Comparison of ENCODE assay signal across 8 mouse cellular contexts in genomic region chr11:117038282-117039106, GRCm38 (mm10).
A peak's percentile ranks its signal among the peaks of the same experiment; 100 is the strongest.
DNase-seq lines count a peak whose midpoint lies in the region; ATAC-seq and TF ChIP-seq lines count a peak whose summit lies in the region.
"Had no signal": no experiment of that assay in that cellular context is flagged by ENCODE, and none has a peak within 500 bp of the region (broad histone marks: within the 10 kb centered on the region; RNA-seq: fewer than 3 reads in every experiment).

No protein-coding gene starts in this region.

- WGBS in midbrain, embryonic 10.5 days, result 40% methylated on average over 20 of the region's 20 CpGs
- WGBS in midbrain, embryonic 13.5 days, result 36% methylated on average over 20 of the region's 20 CpGs
- whole genome bisulfite sequencing in embryonic facial prominence, embryonic 12.5 days, result 33% methylated on average over 18 of the region's 20 CpGs
- 44% methylated on average over 20 of the region's 20 CpGs for WGBS in liver, embryonic 12.5 days (ENCODE audit: insufficient replicate concordance)
- WGBS in stomach, postnatal 0 days, result 40% methylated on average over 20 of the region's 20 CpGs

- no peaks in the 10 kb centered on the region for H3K9me3 ChIP-seq in midbrain, embryonic 10.5 days (replicated peaks)
- no peaks in the 10 kb centered on the region for H3K9me3 ChIP-seq in midbrain, embryonic 13.5 days
- no peaks in the 10 kb centered on the region for H3K9me3 ChIP-seq in embryonic facial prominence, embryonic 12.5 days
- H3K9me3 ChIP-seq in liver, embryonic 12.5 days (replicated peaks), result no peaks in the 10 kb centered on the region
- no peaks in the 10 kb centered on the region for H3K9me3 ChIP-seq in stomach, postnatal 0 days (ENCODE audit: control insufficient read depth, low read length)
- H3K9me3 ChIP-seq: neural tube, embryonic 12.5 days had no signal

- TF ChIP-seq CTCF in stomach, postnatal 0 days (IDR thresholded peaks at IDR 0.05; ENCODE audit: low read depth), result peak; percentile 48

- H3K9ac ChIP-seq in midbrain, embryonic 13.5 days (replicated peaks), result no peak overlapping the region
- no peak overlapping the region for H3K9ac ChIP-seq in embryonic facial prominence, embryonic 12.5 days
- H3K9ac ChIP-seq in liver, embryonic 12.5 days, result no peak overlapping the region
- no peak overlapping the region for H3K9ac ChIP-seq in stomach, postnatal 0 days (ENCODE audit: low read length)
- H3K9ac ChIP-seq: neural tube, embryonic 12.5 days had no signal

- ATAC-seq in midbrain, embryonic 13.5 days, result no peak
- ATAC-seq in embryonic facial prominence, embryonic 12.5 days (ENCODE audit: insufficient number of reproducible peaks, insufficient read depth, low FRiP score, low TSS enrichment), result no peak
- ATAC-seq in liver, embryonic 12.5 days, result no peak; the same call in 1 of the 2 replicates
- peak; percentile 60; the same call in 1 of the 2 replicates for ATAC-seq in stomach, postnatal 0 days (ENCODE audit: low FRiP score, low TSS enrichment)

- no peak overlapping the region for H3K4me2 ChIP-seq in midbrain, embryonic 13.5 days (replicated peaks)
- peak overlapping the region; percentile 29 for H3K4me2 ChIP-seq in embryonic facial prominence, embryonic 12.5 days (replicated peaks)
- H3K4me2 ChIP-seq in liver, embryonic 12.5 days, result peak overlapping the region; percentile 4; the same call in 1 of the 2 replicates
- peak overlapping the region; percentile 29 for H3K4me2 ChIP-seq in stomach, postnatal 0 days (replicated peaks; ENCODE audit: low read depth)
- H3K4me2 ChIP-seq: neural tube, embryonic 12.5 days had no signal

- H3K4me1 ChIP-seq in midbrain, embryonic 10.5 days, result peaks cover 35% of the 10 kb centered on the region
- peaks cover 24% of the 10 kb centered on the region for H3K4me1 ChIP-seq in midbrain, embryonic 13.5 days (replicated peaks)
- peaks cover 10% of the 10 kb centered on the region; the same call in 1 of the 2 replicates for H3K4me1 ChIP-seq in embryonic facial prominence, embryonic 12.5 days
- peaks cover 7% of the 10 kb centered on the region; the same call in 1 of the 2 replicates for H3K4me1 ChIP-seq in liver, embryonic 12.5 days
- no peaks in the 10 kb centered on the region for H3K4me1 ChIP-seq in stomach, postnatal 0 days (replicated peaks; ENCODE audit: control insufficient read depth, insufficient read depth)

- DNase-seq in midbrain, embryonic 10.5 days (ENCODE audit: low spot score), result peak; percentile 51
- peak; percentile 67 for DNase-seq in stomach, postnatal 0 days (ENCODE audit: low spot score)
- no peak for DNase-seq in gastrocnemius, postnatal 10 days
- no peak for DNase-seq in right cerebral cortex, adult 2 months (ENCODE audit: low spot score in 2 of 2)

- H3K27me3 ChIP-seq in midbrain, embryonic 10.5 days (ENCODE audit: low read depth, poor library complexity, severe bottlenecking), result peaks cover 26% of the 10 kb centered on the region
- H3K27me3 ChIP-seq in midbrain, embryonic 13.5 days, result peaks cover 9% of the 10 kb centered on the region
- H3K27me3 ChIP-seq in embryonic facial prominence, embryonic 12.5 days, result 0 out of 2 replicates have a peak, but pooled peaks cover 3% of the 10 kb centered on the region
- H3K27me3 ChIP-seq in liver, embryonic 12.5 days (replicated peaks), result peaks cover 82% of the 10 kb centered on the region
- no peaks in the 10 kb centered on the region for H3K27me3 ChIP-seq in stomach, postnatal 0 days (ENCODE audit: control insufficient read depth, insufficient read depth, low read length)

- no peak for TF ChIP-seq EP300 in stomach, postnatal 0 days (optimal IDR thresholded peaks at IDR 0.05)

- H3K36me3 ChIP-seq in midbrain, embryonic 10.5 days, result no peaks in the 10 kb centered on the region
- H3K36me3 ChIP-seq in midbrain, embryonic 13.5 days, result no peaks in the 10 kb centered on the region
- H3K36me3 ChIP-seq in embryonic facial prominence, embryonic 12.5 days, result no peaks in the 10 kb centered on the region
- H3K36me3 ChIP-seq in liver, embryonic 12.5 days, result no peaks in the 10 kb centered on the region
- no peaks in the 10 kb centered on the region for H3K36me3 ChIP-seq in stomach, postnatal 0 days (ENCODE audit: control insufficient read depth, insufficient read depth, low read length)
- H3K36me3 ChIP-seq: neural tube, embryonic 12.5 days had no signal

- H3K27ac ChIP-seq in midbrain, embryonic 10.5 days (replicated peaks), result peak overlapping the region; percentile 67
- no peak overlapping the region for H3K27ac ChIP-seq in midbrain, embryonic 13.5 days
- H3K27ac ChIP-seq in embryonic facial prominence, embryonic 12.5 days, result no peak overlapping the region
- H3K27ac ChIP-seq in liver, embryonic 12.5 days, result no peak overlapping the region
- H3K27ac ChIP-seq in stomach, postnatal 0 days (replicated peaks), result no peak overlapping the region
- H3K27ac ChIP-seq: neural tube, embryonic 12.5 days had no signal

- H3K4me3 ChIP-seq in midbrain, embryonic 10.5 days, result peak overlapping the region; percentile 42
- no peak overlapping the region for H3K4me3 ChIP-seq in midbrain, embryonic 13.5 days (replicated peaks)
- peak overlapping the region; percentile 17; the same call in 1 of the 2 replicates for H3K4me3 ChIP-seq in embryonic facial prominence, embryonic 12.5 days
- no peak overlapping the region for H3K4me3 ChIP-seq in liver, embryonic 12.5 days
- 0 out of 2 replicates have a peak overlapping the region, but pooled peaks have one; percentile 4 for H3K4me3 ChIP-seq in stomach, postnatal 0 days (ENCODE audit: low read depth, low read length)
- H3K4me3 ChIP-seq: neural tube, embryonic 12.5 days had no signal

Comparison
In these comparisons a context has a peak if more than half of its experiments do, and no peak if none do; other contexts are left out.
1. H3K4me3 ChIP-seq: peak in midbrain, embryonic 10.5 days (single experiment), embryonic facial prominence, embryonic 12.5 days (single experiment) and stomach, postnatal 0 days (single experiment); none in midbrain, embryonic 13.5 days (single experiment) and liver, embryonic 12.5 days (single experiment).
2. DNase-seq: peak in midbrain, embryonic 10.5 days (single experiment) and stomach, postnatal 0 days (single experiment); none in gastrocnemius, postnatal 10 days (single experiment) and right cerebral cortex, adult 2 months (0 of 2).